Mouse (Mus musculus): Measurements from ENCODE around the gene Tbx21. TPM values are rescaled to one million over a fixed set of nuclear protein-coding genes. Genes with fewer than 3 reads are reported as not detected.

The Tbx21 gene
- polyA plus RNA-seq, 1 experiment, result not detected

DNA sequence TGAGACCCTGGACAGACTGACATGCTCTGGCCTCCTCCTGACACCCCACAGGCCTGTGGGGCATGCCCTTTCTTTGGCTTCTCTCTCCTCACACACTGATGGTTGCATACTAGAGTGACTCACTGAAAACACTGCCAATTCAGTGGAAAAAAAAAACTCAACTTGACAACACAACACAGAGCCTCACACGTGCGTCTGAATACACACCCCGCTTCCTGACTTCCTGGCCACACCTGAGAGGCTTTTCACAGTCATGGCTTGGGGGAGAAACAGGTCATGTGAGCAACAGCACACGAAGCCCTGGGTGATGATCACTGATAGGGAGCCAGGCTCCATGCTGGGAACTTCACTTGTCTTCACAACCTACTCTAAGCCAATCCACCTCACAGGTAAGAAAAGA is 25.7 kb upstream of the Tbx21 start:
- H3ac ChIP-seq (ENCODE audit: control insufficient read depth, insufficient read length, low read depth), result no peak overlapping the region
- no peaks in the 10 kb centered on the region for H3K36me3 ChIP-seq (ENCODE audit: control insufficient read depth, insufficient read depth)
- no peaks in the 10 kb centered on the region for H3K79me2 ChIP-seq (ENCODE audit: control insufficient read depth, insufficient read depth)
- H3K27me3 ChIP-seq (ENCODE audit: control insufficient read depth, insufficient read depth, insufficient read length), result peaks cover 73% of the 10 kb centered on the region
- H3K79me3 ChIP-seq (ENCODE audit: low read depth), result no peaks in the 10 kb centered on the region
- TF ChIP-seq CTCF (IDR thresholded peaks at IDR 0.05; ENCODE audit: control insufficient read depth, insufficient read depth, insufficient read length), result no peak
- TF ChIP-seq MYOG (IDR thresholded peaks at IDR 0.05; ENCODE audit: control insufficient read depth, extremely low read depth, insufficient read length), result no peak
- no peak for TF ChIP-seq FOSL1 (IDR thresholded peaks at IDR 0.05; ENCODE audit: insufficient read depth, low read length, poor library complexity, severe bottlenecking)
- TF ChIP-seq MYOD1 (IDR thresholded peaks at IDR 0.05; ENCODE audit: control insufficient read depth, insufficient read length, low read depth), result no peak
- TF ChIP-seq MAX (IDR thresholded peaks at IDR 0.05), result no peak
- TF ChIP-seq CEBPB (IDR thresholded peaks at IDR 0.05; ENCODE audit: low read depth), result no peak
- TF ChIP-seq USF1 (IDR thresholded peaks at IDR 0.05; ENCODE audit: low read depth), result no peak
- H3K4me3 ChIP-seq (ENCODE audit: insufficient read depth, poor library complexity, severe bottlenecking), result no peak overlapping the region

DNA sequence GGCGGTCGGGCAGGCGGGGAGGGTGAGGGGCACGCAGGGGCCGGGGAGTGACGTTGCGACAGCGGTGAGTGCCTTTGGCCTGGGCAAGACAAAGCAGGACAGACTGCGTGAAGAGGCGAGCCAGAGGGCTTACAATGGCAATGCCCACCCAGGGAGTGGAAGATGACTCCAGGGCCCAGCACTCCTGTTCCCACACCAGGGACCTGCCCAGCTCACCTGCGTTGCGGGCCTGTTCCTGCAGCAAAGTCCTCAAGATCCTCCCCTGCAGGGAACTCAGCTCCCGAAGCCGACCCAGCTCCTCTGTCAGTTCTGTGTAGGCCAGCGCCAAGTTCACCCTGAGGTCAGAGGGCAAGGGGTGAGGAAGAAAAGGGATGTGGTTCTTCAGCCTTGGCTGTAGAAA is 24.1 kb upstream of the Tbx21 start:
- Histone ChIP-seq H3K36me3 (ENCODE audit: control insufficient read depth, insufficient read depth) (no peaks in the 10 kb centered on the region), H3K79me2 (ENCODE audit: control insufficient read depth, insufficient read depth) (no peaks in the 10 kb centered on the region), H3K4me3 (ENCODE audit: insufficient read depth, poor library complexity, severe bottlenecking) (no peak overlapping the region), H3K79me3 (ENCODE audit: low read depth) (no peaks in the 10 kb centered on the region), H3K27me3 (ENCODE audit: control insufficient read depth, insufficient read depth, insufficient read length) (peaks cover 74% of the 10 kb centered on the region), H3ac (ENCODE audit: control insufficient read depth, insufficient read length, low read depth) (no peak overlapping the region)
- no peak for TF ChIP-seq USF1 (IDR thresholded peaks at IDR 0.05; ENCODE audit: low read depth)
- no peak for TF ChIP-seq MYOG (IDR thresholded peaks at IDR 0.05; ENCODE audit: control insufficient read depth, extremely low read depth, insufficient read length)
- no peak for TF ChIP-seq MAX (IDR thresholded peaks at IDR 0.05)
- TF ChIP-seq CTCF (IDR thresholded peaks at IDR 0.05; ENCODE audit: control insufficient read depth, insufficient read depth, insufficient read length), result no peak
- TF ChIP-seq CEBPB (IDR thresholded peaks at IDR 0.05; ENCODE audit: low read depth), result no peak
- no peak for TF ChIP-seq FOSL1 (IDR thresholded peaks at IDR 0.05; ENCODE audit: insufficient read depth, low read length, poor library complexity, severe bottlenecking)
- no peak for TF ChIP-seq MYOD1 (IDR thresholded peaks at IDR 0.05; ENCODE audit: control insufficient read depth, insufficient read length, low read depth)

DNA sequence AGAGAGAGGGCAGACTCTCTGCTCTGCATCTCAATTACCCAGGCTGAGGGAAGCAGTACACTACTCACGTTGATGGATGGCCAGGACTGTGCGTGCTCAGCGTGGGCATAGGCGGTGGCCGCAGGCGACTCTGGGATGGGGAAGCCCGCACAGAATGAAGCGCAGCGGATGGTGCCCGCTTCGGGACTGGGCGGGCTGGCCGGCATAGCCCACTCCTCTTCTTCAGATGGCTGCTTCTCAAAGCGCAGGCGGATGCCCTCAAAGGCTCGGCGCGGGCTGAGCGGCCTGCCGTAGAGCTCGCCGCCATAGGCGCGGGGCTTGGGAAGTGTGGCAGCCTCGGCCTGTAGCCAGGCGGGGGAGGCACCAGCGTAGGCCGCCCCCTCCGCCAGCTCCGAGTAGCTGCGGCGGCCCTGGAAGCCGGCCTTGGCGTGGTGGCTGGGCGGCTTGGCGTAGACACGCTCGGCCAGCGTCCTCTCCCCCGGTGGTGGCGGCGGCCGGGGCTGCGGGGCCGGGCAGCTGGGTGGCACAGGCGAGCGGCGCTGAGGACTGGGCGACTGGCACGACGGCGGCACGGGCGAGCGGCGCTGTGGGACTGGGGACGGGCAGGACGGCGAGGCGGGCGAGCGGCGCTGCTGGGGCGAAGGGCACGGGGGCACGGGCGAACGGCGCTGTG is 23.6 kb upstream of the Tbx21 start:
- Histone ChIP-seq H3K27me3 (ENCODE audit: control insufficient read depth, insufficient read depth, insufficient read length) (peaks cover 78% of the 10 kb centered on the region), H3K79me2 (ENCODE audit: control insufficient read depth, insufficient read depth) (no peaks in the 10 kb centered on the region), H3K36me3 (ENCODE audit: control insufficient read depth, insufficient read depth) (no peaks in the 10 kb centered on the region), H3K79me3 (ENCODE audit: low read depth) (no peaks in the 10 kb centered on the region), H3K4me3 (ENCODE audit: insufficient read depth, poor library complexity, severe bottlenecking) (no peak overlapping the region), H3ac (ENCODE audit: control insufficient read depth, insufficient read length, low read depth) (no peak overlapping the region)
- no peak for TF ChIP-seq FOSL1 (IDR thresholded peaks at IDR 0.05; ENCODE audit: insufficient read depth, low read length, poor library complexity, severe bottlenecking)
- no peak for TF ChIP-seq USF1 (IDR thresholded peaks at IDR 0.05; ENCODE audit: low read depth)
- no peak for TF ChIP-seq MYOD1 (IDR thresholded peaks at IDR 0.05; ENCODE audit: control insufficient read depth, insufficient read length, low read depth)

DNA sequence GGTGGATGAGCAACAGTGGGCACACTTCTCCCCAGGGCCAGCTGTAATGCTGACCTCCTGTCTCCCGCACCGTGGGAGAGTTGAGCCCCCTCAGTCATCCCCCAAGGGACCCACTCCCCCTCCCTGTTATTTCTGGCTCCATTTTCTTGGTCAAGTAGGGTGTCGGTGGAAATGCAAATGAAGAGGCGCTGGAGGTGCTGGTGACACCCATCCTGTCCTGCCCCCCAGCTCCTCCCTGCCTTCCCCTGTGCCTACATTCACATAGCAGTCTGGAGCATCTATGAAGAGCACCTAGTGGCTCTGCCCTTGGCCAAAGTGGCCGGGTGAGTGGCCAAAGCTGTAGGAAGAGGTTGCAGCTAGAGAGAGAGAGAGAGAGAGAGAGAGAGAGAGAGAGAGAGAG is 18.1 kb upstream of the Tbx21 start:
- Histone ChIP-seq H3K36me3 (ENCODE audit: control insufficient read depth, insufficient read depth) (no peaks in the 10 kb centered on the region), H3K79me3 (ENCODE audit: low read depth) (no peaks in the 10 kb centered on the region), H3K79me2 (ENCODE audit: control insufficient read depth, insufficient read depth) (no peaks in the 10 kb centered on the region), H3K4me3 (ENCODE audit: insufficient read depth, poor library complexity, severe bottlenecking) (no peak overlapping the region), H3K27me3 (ENCODE audit: control insufficient read depth, insufficient read depth, insufficient read length) (peaks cover 49% of the 10 kb centered on the region), H3ac (ENCODE audit: control insufficient read depth, insufficient read length, low read depth) (no peak overlapping the region)
- no peak for TF ChIP-seq CTCF (IDR thresholded peaks at IDR 0.05; ENCODE audit: control insufficient read depth, insufficient read depth, insufficient read length)
- TF ChIP-seq MYOG (IDR thresholded peaks at IDR 0.05; ENCODE audit: control insufficient read depth, extremely low read depth, insufficient read length), result no peak
- TF ChIP-seq MYOD1 (IDR thresholded peaks at IDR 0.05; ENCODE audit: control insufficient read depth, insufficient read length, low read depth), result no peak
- TF ChIP-seq MAX (IDR thresholded peaks at IDR 0.05), result no peak
- TF ChIP-seq CEBPB (IDR thresholded peaks at IDR 0.05; ENCODE audit: low read depth), result no peak
- TF ChIP-seq USF1 (IDR thresholded peaks at IDR 0.05; ENCODE audit: low read depth), result no peak
- TF ChIP-seq FOSL1 (IDR thresholded peaks at IDR 0.05; ENCODE audit: insufficient read depth, low read length, poor library complexity, severe bottlenecking), result no peak

DNA sequence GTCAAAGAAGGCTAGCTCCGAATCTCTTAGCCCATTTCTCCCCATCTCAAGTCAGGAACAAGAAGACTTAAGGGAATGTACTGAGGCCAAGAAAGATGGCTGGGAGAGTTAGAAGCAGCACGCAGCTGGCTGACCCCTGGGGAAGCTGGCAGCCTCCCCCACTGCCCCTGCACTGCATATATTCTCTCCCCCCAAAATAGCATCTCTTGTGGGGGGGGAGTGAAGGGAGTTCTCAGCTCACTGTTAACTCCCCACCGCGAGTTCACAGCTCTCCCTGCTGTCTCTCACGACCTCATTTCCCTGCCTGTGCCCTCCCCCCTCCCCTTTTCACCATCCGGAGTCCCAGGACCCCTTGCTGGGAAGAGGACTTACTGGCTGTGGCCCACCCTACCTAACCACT is 17.1 kb upstream of the Tbx21 start:
- TF ChIP-seq CTCF (IDR thresholded peaks at IDR 0.05; ENCODE audit: control insufficient read depth, insufficient read depth, insufficient read length), result no peak
- TF ChIP-seq CEBPB (IDR thresholded peaks at IDR 0.05; ENCODE audit: low read depth), result no peak
- no peak for TF ChIP-seq FOSL1 (IDR thresholded peaks at IDR 0.05; ENCODE audit: insufficient read depth, low read length, poor library complexity, severe bottlenecking)
- no peak for TF ChIP-seq USF1 (IDR thresholded peaks at IDR 0.05; ENCODE audit: low read depth)
- no peak for TF ChIP-seq MYOG (IDR thresholded peaks at IDR 0.05; ENCODE audit: control insufficient read depth, extremely low read depth, insufficient read length)
- no peak for TF ChIP-seq MAX (IDR thresholded peaks at IDR 0.05)
- TF ChIP-seq MYOD1 (IDR thresholded peaks at IDR 0.05; ENCODE audit: control insufficient read depth, insufficient read length, low read depth), result no peak
- Histone ChIP-seq H3K27me3 (ENCODE audit: control insufficient read depth, insufficient read depth, insufficient read length) (peaks cover 39% of the 10 kb centered on the region), H3K4me3 (ENCODE audit: insufficient read depth, poor library complexity, severe bottlenecking) (no peak overlapping the region), H3K36me3 (ENCODE audit: control insufficient read depth, insufficient read depth) (no peaks in the 10 kb centered on the region), H3K79me3 (ENCODE audit: low read depth) (no peaks in the 10 kb centered on the region), H3ac (ENCODE audit: control insufficient read depth, insufficient read length, low read depth) (no peak overlapping the region), H3K79me2 (ENCODE audit: control insufficient read depth, insufficient read depth) (no peaks in the 10 kb centered on the region)

DNA sequence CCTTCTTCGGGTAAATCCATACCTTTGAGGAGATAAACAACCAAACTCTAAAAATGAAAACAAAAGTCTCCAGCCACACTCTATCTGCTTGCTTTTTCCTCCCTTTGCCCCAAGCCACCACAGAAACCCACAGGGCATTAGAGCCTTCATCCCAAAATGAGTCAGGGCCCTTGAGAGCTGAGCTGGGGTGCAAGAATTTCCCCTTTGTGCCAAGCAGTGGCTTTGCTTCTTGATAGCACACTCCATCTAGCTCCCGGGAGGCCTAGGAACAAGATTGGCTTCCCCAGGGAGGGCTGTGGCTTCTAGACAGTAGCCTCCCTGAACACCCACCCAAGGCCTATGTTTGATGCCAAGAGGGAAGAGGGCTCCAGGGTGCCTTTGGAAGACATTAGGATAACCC is 16.6 kb upstream of the Tbx21 start:
- no peaks in the 10 kb centered on the region for H3K79me3 ChIP-seq (ENCODE audit: low read depth)
- H3K79me2 ChIP-seq (ENCODE audit: control insufficient read depth, insufficient read depth), result no peaks in the 10 kb centered on the region
- TF ChIP-seq MAX (IDR thresholded peaks at IDR 0.05) (peak; percentile 63), FOSL1 (IDR thresholded peaks at IDR 0.05; ENCODE audit: insufficient read depth, low read length, poor library complexity, severe bottlenecking) (peak; percentile 46), MYOD1 (IDR thresholded peaks at IDR 0.05; ENCODE audit: control insufficient read depth, insufficient read length, low read depth) (no peak), MYOG (IDR thresholded peaks at IDR 0.05; ENCODE audit: control insufficient read depth, extremely low read depth, insufficient read length) (no peak), CEBPB (IDR thresholded peaks at IDR 0.05; ENCODE audit: low read depth) (no peak), USF1 (IDR thresholded peaks at IDR 0.05; ENCODE audit: low read depth) (no peak), CTCF (IDR thresholded peaks at IDR 0.05; ENCODE audit: control insufficient read depth, insufficient read depth, insufficient read length) (no peak)
- no peak overlapping the region for H3K4me3 ChIP-seq (ENCODE audit: insufficient read depth, poor library complexity, severe bottlenecking)
- H3K27me3 ChIP-seq (ENCODE audit: control insufficient read depth, insufficient read depth, insufficient read length), result peaks cover 37% of the 10 kb centered on the region
- no peak overlapping the region for H3ac ChIP-seq (ENCODE audit: control insufficient read depth, insufficient read length, low read depth)
- no peaks in the 10 kb centered on the region for H3K36me3 ChIP-seq (ENCODE audit: control insufficient read depth, insufficient read depth)

Measured in C2C12 (cell line).